Mouse (Mus musculus) gastrocnemius, postnatal 36 days (tissue): ENCODE data around the gene Sacs. TPM values are rescaled to one million over a fixed set of nuclear protein-coding genes. Genes with fewer than 3 reads are reported as not detected.

Source experiments
- DNase-seq, 2 experiments: peaks; one replicate each; pipeline ENCODE4 v3.0.0; 2022
- intact Hi-C: fragments of 180-260 bp; cut with DNase I; formaldehyde crosslinking; loops from one replicate; pipeline ENCODE4 v1.15.1; 2025
- total RNA-seq, 2 experiments: library from RNA; stranded (reverse); gene quantifications; 2 replicates each; pipeline ENCODE4 v1.2.3; 2021

Sacs gene
- total RNA-seq, 2 experiments from 2014 or later, result 11.4 to 12.9 TPM

GRCm38 (mm10) chr14:61232016-61232568 is 93.8 kb downstream of the Sacs start:
- intact Hi-C loops, result no loop called here
- DNase-seq, result no peak

DNA sequence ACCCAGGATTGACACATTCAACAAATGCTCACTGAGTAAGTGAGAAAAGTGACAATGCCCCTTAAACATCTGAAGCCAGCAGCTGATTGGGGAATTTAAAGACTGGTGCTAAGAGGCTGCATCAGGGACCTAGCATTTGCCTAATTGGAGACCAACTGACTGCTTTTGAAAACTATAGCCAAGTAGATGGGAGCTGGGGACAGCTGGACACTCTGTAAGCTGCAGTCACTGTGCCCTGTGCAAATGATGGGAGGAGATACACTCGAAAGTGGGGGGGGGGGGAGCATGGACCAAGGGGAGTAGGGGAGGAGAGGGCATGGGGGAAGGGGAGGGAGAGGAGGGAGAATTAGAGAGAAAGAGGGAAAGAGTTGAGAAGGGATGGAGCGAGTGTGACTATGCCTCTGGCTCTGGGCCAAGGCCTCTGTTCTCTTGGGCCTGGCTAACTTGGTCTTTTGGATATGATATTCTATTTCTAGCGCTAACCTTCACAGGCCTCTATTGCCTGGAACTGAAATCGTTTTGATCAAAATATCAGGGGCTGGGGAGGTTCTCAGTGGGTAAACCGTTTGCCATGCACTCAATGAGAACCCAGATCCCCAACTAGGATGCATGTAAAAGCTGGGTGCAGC is 97.7 kb downstream of the Sacs start:
- intact Hi-C loops, result no loop called here
- no peak for DNase-seq

DNA sequence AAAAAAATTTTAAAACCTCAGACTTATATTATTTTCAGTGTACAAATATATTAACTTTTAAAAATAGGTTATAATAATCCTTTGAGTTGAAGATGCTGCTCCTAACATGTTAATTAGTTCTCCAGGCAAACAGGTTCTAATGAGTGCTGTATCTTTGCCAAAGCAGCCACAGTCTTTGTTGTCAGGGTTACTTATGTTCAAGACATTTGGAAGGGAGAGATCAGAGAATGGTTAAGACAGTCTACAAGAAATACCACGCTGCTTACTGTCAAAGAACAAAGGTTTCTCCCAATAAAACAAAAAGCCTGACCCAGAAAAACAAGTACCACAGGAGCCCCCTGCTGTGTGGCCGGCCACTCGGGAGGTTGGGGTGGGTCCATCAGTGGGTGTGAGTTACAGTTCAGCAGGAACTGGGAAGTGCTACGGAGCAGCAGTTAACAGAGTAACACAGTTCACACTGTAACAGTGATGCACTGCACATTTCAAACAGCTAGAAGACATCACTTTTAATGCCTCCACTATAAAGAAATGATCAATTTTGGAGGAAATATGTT is 98.9 kb downstream of the Sacs start:
- intact Hi-C loops, result no loop called here
- DNase-seq, result no peak

GRCm38 (mm10) chr14:61238751-61239150 is 100.5 kb downstream of the Sacs start:
- intact Hi-C loops, result no loop called here
- DNase-seq, result no peak

- intact Hi-C loops, result loop anchor here (1.0 kb wide), 1 partner anchor 52 kb away; no protein-coding TSS in a partner anchor
- no peak for DNase-seq
Measured at GRCm38 (mm10) chr14:61242611-61243010, 104.4 kb downstream of the Sacs start.

DNA sequence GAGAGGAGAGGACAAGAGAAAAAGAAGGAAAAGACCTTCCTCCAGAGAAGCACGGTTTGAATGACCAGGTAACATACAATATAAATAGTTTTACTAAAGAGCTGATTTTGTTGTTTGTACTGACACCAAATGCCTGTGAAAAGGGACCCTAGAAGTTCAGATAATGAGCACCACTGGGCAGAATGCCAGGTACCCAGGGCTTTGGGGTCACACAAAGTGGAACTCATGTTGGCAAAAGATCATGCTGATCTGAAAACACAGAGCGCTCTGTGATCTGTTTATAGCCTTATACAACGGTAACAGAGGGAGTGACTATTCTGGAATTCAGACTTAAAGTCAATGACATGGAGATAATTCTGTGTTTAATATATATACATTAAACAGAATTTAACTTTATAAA is 108.2 kb downstream of the Sacs start:
- DNase-seq, result no peak
- intact Hi-C loops, result no loop called here

GRCm38 (mm10) chr14:61252596-61253388 is 114.5 kb downstream of the Sacs start:
- intact Hi-C loops, result no loop called here
- DNase-seq, result no peak

DNA sequence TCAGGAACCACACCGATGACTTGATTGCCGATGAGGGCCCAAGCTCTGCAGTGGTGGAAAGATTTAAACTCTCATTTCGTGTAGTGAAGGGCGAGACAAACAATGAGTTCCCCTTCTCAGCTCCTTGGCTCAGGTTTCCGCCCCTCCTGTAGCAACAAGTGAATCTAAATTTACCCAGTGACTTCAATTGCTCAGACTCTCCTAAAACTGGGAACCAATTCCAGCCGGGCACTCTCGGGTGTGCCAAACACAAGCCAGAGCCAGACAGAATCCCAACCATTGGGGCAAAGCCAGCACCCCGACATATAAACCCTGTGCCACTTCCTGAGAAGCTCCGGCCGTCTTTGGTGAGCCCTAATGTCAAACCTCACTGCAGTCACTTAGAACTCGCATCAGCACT is 120.1 kb downstream of the Sacs start, which contains the start of gene Sgcg:
Sgcg (minus strand) TSS at position 139 of the 400 bp plus-strand sequence.
- intact Hi-C loops, result no loop called here
- peak; percentile 66 to 76 for DNase-seq

GRCm38 (mm10) chr14:61259084-61259483 is 120.8 kb downstream of the Sacs start:
- no peak for DNase-seq
- intact Hi-C loops, result no loop called here

DNA sequence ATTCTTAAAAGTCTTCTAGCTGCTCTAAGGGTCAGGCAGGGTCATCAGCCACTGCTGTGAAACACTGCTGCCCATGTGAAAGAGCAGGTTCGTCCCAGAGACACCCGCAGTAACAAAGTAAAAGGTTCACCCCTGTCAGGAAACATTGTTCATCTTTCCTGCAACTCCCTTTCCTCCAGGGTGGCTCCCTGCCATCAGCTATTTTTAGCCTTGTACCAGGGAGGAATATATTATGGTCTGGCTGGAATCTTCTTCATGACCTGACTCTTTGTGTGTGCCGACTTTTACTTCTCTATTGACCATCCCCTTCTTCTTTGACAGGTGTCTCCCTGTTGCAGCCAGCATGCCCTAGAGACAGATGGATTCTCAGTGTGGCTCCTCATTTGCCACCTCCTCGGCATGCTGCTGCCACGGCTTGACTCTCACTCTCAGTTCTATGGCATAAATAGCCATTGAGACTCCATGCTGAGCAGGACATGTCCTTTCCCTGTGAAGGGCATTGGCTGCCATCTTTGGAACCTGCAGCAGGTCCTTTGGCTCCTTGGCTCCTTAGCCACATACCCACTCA is 129.7 kb downstream of the Sacs start:
- no peak for DNase-seq

DNA sequence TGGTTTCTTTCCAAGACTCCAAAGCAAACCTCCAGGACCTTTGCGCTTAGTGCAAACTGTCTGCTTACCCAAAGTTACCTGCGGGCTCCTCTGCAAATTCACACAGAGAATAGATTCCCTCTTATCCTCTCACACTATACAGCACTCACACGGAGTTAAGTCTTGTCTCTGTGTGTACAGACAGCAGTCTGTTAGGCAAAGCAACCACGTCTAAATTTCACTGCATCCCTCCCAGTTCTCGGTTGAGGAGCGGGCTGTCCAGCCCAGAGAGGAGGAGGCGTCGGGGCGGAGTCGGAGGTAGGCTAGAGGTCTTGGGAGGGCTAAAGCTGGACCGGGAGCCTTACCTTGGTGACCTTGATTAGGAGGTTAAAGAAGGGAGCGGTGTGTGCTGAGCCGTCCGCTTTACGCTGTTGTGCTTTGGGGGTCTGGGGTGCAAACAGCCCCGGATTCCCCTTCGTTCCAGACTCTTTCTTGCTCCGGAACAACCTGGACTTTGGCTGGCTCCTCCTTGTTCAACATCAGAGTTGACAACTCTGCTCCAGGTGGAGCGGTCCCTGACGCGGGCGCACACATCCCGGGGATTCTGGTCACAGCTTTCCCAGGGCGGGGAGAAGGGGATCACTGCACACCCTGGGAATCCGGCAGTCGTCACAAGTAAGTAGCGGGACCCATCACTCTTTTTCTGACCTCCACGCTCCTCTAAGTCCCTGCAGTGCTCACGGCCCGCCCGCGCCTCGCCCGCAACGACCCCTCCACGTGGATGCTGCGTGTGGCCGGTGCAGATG is 136.3 kb downstream of the Sacs start:
- intact Hi-C loops, result no loop called here

More for the DNA sequence above, 129.7 kb downstream of the Sacs start:
- intact Hi-C loops, result no loop called here

DNA sequence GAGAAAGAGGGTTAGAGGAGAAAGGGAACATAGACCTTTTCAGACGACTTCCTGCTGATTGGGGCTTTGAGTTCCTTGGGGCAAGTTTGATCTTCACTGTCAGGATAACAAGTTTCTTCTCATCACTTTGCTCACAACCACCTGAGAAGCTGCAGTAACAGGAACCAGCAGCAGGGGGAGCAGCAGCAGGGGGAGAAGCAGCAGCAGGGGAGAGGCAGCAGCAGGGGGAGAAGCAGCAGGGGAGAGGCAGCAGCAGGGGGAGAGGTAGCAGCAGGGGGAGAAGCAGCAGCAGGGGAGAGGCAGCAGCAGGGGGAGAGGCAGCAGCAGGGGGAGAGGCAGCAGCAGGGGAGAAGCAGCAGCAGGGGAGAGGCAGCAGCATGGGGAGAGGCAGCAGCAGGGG is 139.0 kb downstream of the Sacs start:
- DNase-seq, result peak in 1 of 2 experiments; percentile 21
- intact Hi-C loops, result no loop called here

More for the DNA sequence above, 136.3 kb downstream of the Sacs start:
- no peak for DNase-seq

- DNase-seq, result no peak
- intact Hi-C loops, result no loop called here
Measured at GRCm38 (mm10) chr14:61278676-61279300, 140.5 kb downstream of the Sacs start.

DNA sequence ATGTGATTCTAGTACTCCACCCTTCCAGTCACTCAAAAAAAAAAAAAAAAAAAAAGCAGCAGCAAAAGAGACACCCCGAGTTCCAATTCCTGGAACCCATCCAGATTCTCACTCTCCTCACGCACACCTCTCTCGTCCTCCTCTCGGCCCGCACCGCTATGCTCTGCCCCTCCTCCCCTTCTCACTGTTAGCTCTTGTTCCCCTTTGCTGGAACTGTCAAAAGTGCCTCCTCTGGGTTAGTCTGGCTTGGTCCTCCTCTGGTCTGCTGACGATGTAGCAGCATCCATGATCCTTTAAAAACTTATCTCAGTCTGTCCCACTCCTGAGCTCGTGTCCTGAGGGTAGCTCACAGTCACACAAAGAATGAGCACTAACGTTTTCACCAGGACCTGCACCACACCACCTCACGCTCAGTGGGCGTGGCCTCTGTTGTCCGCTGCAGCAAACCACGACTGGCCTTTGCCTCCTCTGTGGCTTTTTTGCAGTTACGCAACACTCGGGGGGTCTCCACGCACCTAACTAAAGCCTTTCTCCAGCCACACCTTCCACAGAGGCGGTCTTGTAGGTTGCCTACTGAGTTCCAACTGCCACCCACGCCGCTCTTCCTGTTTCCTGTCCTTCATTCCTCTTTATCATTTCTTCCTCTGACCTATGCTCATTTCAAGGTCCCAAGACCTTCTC is 150.5 kb downstream of the Sacs start:
- intact Hi-C loops, result no loop called here
- no peak for DNase-seq

Other genes with a start within 250 kb of the Sacs start
- 1 to 10 TPM; 2.7 to 7.4 TPM for gene Tnfrsf19, start 92.0 kb upstream of the Sacs start, total RNA-seq
- 100 to 1,000 TPM; 107 to 128 TPM for gene Sgcg, start 120.0 kb downstream of the Sacs start, total RNA-seq
- gene Arl11, start 171.3 kb downstream of the Sacs start, total RNA-seq, result under 1 TPM; 0.22 to 0.28 TPM
- 1 to 10 TPM in 1 of 2 experiments, under 1 TPM in 1; 0.62 to 1.0 TPM for gene Ebpl, start 222.0 kb downstream of the Sacs start, total RNA-seq